Mouse (Mus musculus): ENCODE results near the gene Adam10.

Gene Adam10

DNA sequence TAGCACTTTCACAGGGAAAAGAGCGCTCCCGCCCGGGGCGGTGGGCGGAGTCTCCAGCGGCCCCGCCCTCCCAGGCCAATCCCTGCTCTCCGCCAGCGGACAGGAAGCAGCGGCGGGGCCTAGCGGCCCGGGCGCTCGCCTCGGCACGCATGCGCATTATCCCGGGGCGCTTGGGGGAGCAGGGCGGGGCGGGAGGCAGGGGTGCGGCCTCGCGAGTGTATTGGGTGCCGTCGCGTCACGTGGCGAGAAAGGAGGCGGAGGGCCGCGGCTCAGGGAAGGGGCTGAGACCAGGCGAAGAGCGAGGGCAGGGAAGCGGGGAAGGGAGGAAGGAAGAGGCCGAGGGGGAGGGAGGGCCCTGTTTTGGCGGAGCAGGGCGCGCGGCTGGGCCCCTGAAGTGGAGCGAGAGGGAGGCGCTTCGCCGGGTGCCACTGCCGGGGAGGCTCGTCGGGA lies at the start of gene Adam10:
TSS of gene Adam10 (plus strand) at position 316 of the 450 bp plus-strand sequence.
- DNase-seq, result peak; percentile 99

DNA sequence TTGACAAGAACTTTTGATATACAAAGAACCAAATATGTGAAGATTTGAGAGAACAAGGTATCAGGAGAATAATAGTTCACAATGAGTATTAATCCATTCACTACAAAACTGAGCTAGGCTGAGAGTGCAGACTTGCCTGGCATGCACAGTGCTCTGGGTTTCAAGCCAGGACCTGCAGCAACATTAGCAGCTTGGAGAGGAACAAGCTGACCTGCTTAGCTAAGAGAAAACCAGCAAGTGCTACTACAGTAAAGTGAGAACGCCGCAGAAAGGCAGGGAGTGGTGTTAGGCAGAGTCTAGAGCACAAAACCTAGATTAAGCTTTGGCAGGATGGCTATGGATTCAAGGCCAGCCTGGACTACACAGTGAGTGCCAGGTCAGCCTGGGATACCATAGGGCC lies 49.1 kb upstream of the Adam10 start:
- DNase-seq, result no peak

DNA sequence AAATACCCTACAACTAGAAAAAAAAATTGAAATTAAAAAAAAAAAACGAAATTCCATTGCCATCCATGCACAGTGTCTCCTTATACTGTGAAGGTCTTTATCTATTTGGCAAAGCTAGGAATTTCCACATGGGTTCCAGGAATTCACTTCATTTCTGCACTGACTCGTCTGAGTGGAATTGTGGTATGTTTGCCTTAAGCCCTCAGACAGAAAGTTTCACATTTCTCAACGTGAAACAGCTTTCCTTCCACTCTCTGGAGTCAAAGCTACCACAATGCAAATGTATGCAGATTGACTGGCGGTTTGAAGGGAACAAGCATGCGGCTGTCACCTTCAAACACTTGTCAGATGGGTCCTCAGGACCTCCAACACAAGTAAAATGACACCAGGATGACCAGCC lies 47.1 kb upstream of the Adam10 start:
- no peak for DNase-seq

DNA sequence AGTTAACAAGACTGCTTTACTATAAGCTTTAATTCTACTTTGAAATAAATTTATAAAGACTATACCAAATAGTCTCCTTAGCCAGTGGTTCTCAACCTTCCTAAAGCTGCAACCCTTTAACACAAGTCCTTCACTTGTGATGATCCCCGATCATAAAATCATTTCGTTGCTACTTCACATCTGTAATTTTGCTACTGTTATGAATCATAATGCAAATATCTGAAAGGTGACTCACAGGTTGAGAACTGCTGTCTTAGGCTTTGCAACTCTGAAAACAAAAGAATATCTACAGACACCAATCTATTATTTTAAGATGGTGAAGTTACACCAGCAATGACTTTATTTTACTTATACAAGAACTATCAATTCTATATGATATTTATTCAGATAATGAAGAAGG lies 42.0 kb upstream of the Adam10 start:
- DNase-seq, result no peak

DNA sequence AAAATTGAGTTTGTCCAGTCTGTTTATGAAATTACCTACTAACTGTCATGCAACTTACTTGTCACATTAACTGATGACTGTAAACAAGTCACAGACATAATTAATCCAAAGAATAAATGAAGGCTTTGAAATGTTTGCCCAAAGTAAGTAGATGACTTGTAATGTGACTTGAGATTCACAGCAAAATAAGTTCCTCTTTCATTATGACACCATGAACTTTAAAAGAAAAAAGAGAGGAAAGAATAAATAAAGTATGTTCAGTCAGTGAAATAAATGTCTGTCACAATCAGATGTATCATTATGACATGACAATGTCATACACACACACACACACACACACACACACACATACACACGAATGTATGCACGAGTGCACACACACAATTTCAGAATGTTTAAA lies 28.5 kb upstream of the Adam10 start:
- DNase-seq, result no peak

DNA sequence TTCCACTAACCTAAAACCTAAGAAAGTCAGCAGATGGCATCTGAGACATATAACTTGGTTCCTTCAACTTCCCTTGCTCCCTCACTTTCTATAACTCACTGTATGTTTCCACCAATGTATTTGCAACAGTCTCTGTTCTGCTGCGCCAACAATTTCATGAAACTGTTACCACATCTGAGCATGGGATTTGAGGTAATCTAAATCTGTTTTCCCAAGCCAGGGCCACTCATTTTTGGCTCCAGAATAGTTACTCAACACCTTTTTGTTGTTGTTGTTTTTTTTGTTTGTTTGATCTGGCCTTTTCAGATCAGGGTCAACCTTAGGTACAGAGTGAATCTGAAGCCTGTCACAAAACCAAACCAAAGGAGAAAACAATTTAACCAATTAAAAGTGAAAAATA lies 27.8 kb upstream of the Adam10 start:
- DNase-seq, result no peak

DNA sequence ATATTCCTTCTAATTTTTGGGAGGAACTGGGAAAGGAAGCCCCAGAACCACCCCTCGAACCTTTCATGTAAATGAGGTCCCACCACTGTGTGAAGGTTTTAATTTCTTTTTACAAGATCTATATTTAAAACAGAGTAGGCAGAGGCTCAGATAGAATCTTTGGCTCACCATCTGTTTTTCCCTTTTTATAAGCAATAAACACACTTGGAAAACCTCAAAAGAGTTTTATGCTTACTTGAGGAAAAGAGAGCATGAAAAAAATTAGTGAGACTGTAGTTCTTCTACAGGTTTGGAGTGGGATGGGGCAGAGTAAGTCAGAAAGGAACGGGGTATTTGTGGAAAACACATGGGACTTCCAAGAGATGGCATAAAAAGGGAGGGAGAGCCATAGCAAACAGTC lies 26.6 kb upstream of the Adam10 start:
- no peak for DNase-seq

DNA sequence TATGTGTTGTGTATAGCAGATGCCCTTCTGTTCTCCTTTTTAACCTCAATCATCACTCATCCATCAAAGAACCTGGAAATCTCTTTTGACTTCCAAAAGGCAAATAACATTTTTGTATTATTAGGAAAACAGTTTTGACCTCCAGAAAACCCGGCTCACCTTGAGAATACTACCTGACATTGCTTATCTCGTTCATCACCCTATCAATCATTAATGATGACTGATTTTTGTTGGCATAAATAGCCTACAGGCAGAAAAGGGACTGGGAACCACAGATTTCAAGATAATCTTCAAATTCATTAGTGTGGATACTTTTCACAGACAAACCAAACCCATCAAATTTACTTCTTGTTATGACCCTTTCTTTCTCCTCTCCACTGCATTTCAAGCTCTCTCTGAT lies 24.9 kb upstream of the Adam10 start:
- no peak for DNase-seq

DNA sequence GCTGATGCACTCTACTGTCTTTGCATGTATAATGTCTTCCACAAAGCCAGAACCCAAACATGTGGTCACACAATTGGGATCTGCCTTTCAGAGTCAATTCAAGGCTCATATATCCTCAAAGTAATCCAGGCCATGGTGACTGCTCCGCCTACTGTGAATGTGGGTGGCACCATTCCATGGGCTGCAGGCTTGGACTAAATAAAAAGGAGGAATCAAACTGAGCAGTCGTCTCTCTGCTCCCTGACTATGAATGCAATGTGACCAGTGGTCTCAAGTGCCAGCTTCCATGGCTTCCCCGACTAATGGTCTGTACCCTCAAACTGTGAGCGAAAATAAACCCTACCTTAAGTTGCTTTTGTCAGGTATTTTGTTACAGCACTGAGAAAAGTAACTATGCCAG lies 24.3 kb upstream of the Adam10 start:
- no peak for DNase-seq

DNA sequence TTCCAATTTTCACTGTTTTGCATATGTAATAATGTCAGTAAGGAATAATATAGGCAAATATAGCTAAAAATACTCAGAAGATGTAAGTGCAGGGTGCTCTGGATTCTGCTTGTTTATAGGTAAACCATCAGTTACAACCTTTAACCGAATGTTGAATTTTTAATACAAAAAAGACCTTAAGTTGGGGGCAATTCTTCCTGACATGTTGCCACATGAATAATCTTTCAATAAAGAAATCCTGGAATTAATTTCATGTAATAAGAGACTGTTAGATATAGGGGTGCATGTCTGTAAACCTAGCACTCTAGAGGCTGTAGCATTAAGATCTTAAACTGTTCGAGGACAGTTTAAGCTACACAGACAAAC lies 23.1 kb upstream of the Adam10 start:
- DNase-seq, result no peak

DNA sequence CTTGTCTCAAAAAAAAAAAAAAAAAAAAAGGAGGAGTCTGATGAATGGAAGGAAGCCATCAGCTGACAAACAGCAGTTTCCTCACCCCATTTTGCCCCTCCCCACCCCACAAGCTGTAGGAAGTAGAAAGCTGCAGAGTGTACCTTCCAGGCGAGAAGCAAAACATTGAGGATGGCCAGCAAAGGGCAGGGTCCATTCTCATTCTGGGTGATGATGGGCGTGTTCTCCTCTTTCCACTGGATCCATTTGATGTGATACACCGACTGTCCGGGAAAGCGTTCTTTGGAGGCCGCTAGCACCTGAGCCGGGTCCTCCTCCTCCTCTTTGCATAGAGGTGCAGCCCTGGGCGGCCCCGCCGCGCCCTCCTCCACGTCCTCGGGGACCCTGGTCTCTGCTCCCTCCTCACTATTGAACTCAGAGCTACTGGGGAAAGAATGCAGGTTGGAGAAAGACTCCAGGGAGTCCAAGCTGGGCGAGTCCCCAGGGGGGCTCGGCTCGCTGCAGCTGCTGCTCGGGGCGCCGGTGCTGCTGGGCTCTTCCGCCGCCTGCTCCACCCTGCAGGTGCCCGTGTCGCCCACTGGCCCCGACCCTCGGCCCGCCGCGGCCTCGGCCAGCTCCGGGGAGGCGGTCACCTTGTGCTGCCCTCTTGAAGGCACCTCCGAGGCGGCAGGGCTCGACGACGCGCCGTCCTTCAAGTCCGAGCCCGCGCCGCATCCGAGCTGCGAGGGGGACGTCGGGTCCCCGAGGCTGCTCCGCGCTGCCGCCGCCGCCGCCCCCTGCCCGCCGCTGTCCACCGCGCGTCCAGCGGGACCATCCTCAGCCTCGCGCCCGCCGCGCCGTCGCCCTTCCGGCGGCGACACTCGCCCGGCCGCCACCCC lies 22.4 kb upstream of the Adam10 start, which contains the start of gene Gm10642:
TSS of gene Gm10642 (plus strand) at position 122 of the 878 bp plus-strand sequence.
- DNase-seq, result peak; percentile 46

DNA sequence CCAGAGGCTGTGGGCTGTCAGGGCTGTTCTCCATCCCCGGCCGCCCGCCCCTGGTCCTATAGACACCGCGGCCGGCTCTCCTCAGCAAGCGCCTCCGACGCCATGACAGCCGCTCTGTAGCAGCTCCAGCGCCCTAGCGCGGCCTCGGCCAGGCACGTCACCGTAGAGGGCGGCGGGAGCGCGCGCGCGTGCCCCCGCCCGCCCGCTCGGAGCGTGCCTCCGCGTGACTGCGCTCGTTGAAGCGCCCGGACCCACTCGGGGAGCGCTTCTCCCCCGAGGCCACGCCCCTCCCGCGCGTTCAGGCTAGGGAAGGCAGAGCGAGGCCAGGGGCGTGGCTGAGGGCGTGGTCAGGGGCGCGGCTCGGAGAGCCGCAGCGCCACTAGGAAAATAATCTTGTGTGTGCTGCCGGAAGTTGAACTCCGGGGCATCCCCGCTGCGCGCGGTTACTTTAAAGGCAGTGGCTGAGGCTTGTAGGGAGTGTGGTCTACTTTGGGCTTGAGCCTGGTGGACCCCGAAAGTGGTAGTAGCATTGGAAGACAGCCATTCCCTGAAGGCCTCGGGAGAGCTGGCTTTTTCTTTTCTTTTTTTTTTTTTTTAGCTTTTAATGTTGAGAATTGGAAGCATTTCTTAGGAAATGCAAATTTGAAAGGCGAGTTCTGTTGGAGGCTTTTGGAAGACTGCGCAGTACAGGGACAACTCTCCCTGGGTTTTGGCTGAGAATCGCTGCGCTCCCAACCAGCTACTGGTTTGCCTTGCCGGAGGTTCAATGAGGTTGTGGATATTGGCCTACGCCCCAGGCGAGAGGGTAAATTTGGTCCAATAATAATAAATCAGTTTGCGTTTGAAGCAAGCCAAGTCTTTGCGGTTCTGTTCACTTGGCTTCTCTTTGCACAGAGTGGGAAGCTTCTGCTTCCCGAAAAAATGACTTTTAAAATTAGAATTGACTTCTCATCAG lies 21.5 kb upstream of the Adam10 start, which contains the start of gene Mindy2:
TSS of gene Mindy2 (minus strand) at position 162 of the 955 bp plus-strand sequence.
- peak; percentile 98 for DNase-seq

DNA sequence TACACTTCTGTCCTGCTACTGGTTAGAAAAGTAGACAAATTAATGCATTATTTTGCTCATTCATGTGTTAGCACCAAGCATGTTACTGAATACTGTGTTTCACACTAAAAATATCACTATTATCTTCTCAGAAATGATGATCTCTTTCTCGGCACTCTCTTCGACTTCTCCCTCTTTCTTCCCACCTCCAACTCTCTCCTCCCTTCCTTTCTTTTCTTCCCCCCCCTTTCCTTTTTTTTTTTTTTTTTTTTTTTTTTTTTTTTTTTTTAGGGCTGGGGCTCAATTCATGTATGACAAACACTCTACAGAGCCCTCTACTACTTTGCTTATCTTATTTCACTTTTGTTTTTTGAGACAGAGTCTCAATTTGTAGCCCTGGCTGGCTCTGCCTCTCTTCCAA lies 20.5 kb upstream of the Adam10 start:
- DNase-seq, result no peak

DNA sequence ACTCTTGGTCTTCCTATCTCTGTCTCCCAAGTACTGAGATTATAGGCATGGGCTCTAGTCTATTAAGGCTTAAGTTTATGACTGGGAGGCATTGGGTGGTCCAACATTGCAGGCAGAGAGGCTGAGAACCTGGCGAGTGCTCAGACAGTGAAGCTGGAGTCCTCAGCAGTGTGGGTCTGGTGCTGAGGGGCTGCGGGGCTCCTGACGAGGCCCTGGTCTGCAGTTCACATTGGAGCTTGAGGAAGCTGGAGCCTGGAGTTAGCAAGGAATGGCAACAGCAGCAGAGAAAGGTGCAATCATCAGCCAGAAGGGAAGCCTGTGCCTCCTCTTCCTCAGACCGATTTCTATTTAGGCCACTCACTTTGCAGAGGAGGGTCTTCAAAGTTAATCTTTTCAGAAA lies 13.9 kb upstream of the Adam10 start:
- no peak for DNase-seq

DNA sequence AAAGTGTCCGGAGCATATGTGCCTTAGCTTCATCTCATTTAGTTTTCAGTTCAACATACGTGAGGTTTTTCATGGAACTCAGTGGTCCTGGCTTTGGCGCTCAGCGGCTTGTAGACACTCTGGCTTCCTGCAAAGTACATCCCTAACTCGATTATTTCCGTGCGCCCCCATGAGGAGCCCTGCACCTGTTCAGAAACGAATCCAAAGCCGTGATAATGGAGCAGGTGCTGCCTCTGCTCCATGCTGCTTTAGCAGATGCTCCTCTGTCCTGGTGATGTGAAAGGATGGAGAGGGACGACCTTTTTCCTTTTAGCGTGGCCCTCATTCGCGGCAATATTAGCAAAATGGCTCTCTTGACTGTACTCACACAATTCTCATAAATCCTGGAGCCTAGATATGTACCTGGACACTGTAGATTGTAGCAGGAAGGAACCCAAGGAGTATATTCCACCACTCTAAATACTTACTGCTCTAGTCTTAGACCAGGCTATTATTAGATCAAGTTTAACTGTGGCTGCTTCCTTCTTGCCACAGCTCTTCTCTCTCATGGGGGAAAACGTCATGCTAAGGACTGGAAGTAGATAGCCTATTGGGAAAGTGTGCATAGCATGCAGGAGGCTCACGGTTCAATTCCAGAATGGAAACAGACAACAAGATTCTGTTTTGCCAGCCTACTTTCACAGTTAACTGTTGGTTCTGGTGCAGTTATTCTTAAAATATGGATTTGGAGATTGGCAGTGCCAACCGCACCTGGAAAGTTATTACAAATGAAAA lies 13.2 kb upstream of the Adam10 start:
- no peak for DNase-seq

DNA sequence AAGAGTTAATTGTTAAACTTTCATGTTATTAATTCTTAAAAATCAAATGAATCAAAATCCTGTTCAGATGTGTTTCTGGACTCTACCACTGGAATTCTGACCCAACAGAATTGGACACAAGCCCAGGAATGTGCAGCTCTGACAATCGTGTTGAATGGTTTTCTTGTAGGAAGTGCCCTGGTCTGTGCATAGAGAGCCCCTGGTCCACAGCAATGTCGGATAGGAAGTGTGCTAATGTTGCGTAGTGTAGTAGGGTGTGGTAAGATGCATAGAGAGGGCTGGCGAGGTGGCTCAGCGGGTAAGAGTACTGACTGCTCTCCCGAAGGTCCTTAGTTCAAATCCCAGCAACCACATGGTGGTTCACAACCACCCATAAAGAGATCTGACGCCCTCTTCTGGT lies 12.0 kb upstream of the Adam10 start:
- DNase-seq, result no peak

DNA sequence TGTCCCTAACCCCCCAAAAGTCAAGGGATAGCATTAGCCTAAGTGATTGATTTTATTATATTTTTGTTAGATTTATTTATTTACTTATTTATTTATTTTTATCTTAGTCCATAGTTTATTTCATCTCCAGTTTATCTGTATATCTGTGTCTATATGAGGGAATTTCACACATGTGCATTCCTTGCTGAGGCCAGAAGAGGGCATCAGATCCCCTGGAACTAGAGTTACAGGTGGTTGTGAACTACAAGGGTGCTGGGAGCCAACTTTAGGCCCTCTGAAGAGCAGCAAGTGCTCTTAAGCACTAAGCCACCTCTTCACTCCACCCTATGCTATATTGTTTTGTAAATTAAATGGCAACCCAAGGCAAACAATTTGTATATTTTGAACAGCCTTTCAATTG lies 10.7 kb upstream of the Adam10 start:
- no peak for DNase-seq

DNA sequence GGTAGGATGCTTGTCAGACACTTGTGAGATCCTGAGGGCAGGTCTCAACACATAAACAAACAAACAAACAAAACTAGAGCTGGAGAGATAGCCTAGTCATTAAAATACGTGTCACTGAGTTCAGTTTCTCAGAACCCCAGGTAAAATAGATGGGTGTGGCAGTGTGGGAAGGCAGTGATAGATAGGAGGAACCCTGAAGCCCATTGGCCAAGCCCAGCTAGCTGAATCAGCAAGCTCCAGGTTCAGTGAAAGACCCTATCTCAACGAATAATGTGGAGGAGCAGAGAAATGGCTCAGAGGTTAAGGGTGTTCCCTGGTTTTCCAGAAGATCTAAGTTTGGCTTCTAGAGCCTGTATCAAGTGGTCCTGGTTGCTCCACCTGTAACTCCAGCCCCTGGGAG lies 9.6 kb upstream of the Adam10 start:
- DNase-seq, result no peak

DNA sequence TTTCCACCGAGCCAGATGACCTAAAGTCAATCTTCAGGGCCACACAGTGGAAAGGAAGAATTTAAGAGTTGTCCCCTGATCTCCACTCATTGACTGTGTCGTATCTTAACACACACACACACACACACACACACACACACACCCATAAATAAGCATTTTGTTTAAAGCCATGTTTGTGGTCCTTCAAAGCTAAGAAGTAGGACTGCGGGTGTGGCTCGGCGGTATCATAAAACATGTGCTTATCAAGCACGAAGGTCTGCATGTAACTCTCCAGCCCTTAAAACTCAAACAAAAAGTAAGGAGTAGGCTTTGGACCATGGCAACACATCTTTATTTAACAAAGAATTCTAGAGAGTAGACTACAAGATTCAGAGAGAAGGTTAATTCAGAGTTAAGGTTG lies 8.4 kb upstream of the Adam10 start:
- DNase-seq, result no peak

DNA sequence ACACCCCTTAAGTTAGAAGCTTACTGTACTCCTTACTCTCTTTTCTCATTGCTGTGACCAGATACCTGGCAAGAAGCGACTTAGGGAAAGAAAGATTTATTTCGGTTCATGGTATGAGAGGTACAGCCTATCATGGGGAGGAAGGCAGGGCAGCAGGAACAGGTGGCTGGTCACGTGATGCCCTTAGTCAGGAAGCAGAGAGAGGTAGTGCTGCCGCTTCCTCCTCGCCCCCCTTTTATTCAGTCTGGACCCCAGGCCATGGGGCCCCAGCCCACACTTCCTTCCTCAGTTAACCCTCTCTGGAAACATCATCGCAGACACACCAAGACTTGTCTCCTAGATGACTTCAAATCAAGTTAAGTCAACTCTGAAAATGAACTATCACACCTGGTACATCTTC lies 7.5 kb upstream of the Adam10 start:
- no peak for DNase-seq

DNA sequence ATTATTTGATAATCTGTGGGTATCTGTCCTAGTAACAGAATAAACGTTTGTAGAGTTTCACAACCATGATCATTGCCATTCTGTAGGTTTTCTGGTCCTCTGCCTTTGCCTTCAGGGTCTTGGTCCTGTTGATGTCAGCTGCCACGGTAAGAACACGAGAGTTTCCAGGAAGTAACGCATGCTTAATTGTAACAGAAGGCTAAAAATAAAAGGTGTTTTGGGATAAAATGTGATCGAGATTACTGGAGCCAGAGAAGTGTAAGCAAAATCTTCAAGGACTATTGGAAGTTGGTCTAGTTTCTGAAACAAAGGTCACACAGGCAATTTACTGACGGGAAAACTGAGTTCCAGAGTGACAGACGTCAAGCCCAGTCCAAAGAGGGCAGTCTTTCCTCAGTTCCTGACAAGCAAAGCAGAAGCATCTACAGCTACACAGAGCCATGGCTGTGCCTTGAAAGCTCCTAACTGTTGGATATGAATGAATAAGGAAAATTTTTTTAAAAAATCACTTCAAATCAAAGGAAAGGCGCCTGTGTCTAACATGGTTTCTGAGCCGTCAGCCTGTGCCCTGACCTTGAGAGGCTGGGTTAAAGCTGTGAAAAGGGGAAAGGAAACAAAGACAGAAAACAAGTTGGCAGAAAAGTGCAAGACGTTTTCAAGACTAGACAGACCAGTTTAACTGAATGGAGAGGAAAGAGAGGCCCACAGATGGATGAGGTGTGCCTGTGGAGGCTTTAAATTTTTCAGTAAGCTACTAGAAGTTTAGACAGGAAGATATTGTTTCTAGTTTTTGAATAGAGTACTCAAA lies 6.8 kb upstream of the Adam10 start:
- DNase-seq, result peak; percentile 28

DNA sequence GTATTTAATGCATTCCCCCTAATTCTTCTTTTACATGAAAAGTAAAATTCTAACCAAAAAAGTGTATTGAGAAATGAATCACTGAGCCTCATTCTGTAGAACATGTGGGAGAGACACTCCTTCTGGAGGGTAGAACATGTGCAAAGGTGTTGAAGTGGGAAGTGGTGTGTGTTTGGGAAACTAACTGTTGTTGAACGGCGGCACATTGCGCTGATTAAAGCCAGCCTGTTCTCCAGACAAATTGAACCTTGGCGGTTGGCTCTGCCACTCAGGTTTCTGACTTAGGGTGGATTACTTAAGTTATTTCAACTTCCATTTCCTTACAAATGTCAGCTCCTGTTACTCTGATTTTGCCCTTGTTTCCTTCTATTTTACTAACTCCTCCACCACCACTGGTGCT lies 5.1 kb upstream of the Adam10 start:
- peak; percentile 15 for DNase-seq

All from embryo, embryonic 11 days (tissue).